Mouse (Mus musculus): ENCODE measurements around the gene Mak. TPM values are rescaled to one million over a fixed set of nuclear protein-coding genes. Genes with fewer than 3 reads are reported as not detected.
"Not testable (repeated sequence)": the region's sequence is repeated elsewhere in the genome, so short reads cannot be mapped to it uniquely, and the experiment has no call there.

The Mak gene
- total RNA-seq, 4 experiments from 2014 or later, result not detected

DNA sequence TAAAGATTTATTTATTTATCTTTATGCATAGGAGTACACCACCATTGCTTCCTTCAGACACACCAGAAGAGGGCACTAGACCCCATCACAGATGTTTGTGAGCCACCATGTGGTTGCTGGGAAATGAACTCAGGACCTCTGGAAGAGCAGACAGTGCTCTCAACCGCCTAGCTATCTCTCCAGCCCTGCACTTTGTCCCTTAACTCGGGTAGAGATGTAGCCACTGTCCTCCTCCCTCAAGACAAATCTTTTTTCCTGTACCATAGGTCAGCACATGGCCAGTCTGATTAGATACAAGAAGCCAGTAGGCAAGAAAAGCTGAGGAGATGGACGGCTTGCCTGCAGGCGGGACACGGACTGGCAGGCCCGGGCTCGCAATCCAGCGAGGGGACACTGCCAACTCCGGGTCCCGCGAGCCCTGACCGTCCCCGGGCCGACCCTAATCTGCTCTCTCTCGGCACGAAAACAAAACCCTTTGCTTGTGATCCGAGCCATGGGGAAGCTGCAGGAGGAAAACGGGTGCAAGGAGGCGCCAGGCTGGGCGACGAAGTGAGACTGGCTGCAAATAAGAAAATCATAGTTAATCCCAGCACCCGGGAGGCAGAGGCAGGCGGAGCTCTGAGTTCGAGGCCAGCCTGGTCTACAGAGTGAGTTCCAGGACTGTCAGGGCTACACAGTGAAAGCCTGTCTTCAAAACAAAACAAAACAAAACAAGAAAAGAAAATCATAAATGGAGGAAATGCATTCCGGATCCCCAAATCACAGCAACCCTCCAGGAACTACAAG lies 79.2 kb downstream of the Mak start:
- DNase-seq (ENCODE audit: low spot score in 2 of 2), result peak in 1 of 2 experiments; percentile 8

DNA sequence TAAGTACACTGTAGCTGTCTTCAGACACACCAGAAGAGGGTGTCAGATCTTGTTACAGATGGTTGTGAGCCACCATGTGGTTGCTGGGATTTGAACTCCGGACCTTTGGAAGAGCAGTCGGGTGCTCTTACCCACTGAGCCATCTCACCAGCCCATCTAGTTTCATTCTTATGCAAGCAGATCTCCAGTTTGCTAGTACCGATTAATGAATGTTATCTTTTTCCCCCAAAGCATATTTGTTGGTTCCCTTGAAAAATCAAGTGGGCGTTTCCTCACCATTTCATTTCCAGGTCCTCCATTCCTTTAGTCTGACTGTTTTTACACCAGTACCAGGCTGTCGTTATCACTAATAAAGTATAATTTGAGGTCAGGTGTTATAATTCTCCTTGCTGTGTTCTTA lies 81.0 kb downstream of the Mak start:
- not testable (repeated sequence) for DNase-seq (ENCODE audit: low spot score in 2 of 2)

GRCm38 (mm10) chr13:40994487-40995263 lies 84.8 kb downstream of the Mak start:
- no peak for DNase-seq (ENCODE audit: low spot score in 2 of 2)

GRCm38 (mm10) chr13:40988418-40988817 lies 91.1 kb downstream of the Mak start:
- DNase-seq (ENCODE audit: low spot score in 2 of 2), result no peak

- DNase-seq (ENCODE audit: low spot score in 2 of 2), result not testable (repeated sequence)
These were observed 91.8 kb downstream of the Mak start for GRCm38 (mm10) chr13:40987608-40988303.

GRCm38 (mm10) chr13:40986081-40986480 lies 93.4 kb downstream of the Mak start:
- DNase-seq (ENCODE audit: low spot score in 2 of 2), result no peak

DNA sequence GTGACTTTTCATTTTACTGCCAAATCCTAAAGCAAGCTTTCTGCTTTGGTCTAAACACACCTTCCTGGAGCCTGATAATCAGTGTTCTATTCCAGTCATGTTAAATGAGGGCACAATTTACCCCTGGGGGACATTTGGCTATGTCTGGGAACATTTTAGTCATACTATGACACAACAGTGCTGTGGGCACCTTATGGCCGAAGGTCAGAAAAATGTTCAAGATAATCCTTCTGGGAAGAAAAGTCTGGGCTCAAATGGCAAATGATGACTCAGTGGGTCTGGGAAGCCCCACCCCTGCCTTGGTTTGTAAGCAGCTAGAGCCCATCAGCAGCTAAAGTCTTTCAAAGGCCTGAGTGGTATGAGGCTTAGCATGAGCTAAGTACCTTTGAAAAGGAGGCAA lies 96.7 kb downstream of the Mak start:
- DNase-seq (ENCODE audit: low spot score in 2 of 2), result no peak

DNA sequence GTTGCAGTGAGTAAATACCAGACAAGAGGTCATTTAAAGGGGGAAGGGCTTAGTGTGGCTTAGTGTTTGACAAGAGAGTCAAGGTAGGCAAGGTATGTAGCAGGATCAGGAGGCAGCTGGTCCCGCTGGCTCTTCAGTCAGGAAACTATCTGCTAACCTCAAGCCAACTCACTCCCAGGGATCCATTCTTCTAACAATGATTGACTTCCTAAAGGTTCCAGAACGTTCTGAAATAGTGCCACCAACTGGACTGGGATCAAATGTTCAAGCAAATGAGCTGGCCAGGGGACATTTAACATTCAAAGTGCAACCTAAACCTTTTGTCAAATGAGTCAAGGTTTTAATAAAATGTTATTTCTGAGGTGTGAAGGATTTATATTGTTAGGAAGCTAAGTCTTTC lies 100.2 kb downstream of the Mak start:
- no peak for DNase-seq (ENCODE audit: low spot score in 2 of 2)

- DNase-seq (ENCODE audit: low spot score in 2 of 2), result no peak
These were observed 100.9 kb downstream of the Mak start for GRCm38 (mm10) chr13:40978652-40979051.

DNA sequence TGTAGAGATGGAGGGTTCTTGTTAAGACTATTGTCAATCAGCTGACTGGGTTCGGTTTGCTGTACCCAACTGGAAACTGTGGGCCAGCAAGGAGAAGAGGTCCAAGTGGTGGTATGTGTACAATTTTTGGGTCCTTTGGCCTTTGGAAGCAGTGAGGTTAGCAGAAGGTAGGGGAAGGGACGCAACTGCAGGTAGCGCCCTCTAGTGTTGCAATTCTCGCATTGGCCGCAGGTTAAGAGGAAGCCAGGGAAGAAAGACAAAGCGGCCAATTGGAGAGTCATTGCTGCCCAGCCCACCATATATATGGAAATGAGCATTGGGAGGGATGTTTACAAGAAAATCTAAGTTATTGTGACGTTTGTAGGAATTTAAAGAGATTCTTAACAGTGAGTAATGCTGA lies 101.9 kb downstream of the Mak start:
- peak; percentile 12 to 27 for DNase-seq (ENCODE audit: low spot score in 2 of 2)

Other genes with a start within 250 kb of the Mak start
- gene Gcnt2, start 220.0 kb downstream of the Mak start, total RNA-seq (2022), result 10 to 100 TPM in 2 of 4 experiments, 1 to 10 TPM in 2; 7.2 to 13.5 (median 10.7) TPM
- gene Pak1ip1, start 78.7 kb downstream of the Mak start, total RNA-seq (2022), result 10 to 100 TPM; 24.0 to 26.8 (median 25.4) TPM
- gene Tmem14c, start 63.4 kb downstream of the Mak start, total RNA-seq (2022), result 10 to 100 TPM; 61.9 to 77.7 (median 67.6) TPM
- not detected for gene Gcm2, start 31.3 kb upstream of the Mak start, total RNA-seq (2022)
- gene Sycp2l, start 34.6 kb upstream of the Mak start, total RNA-seq (2022), result not detected
- under 1 TPM in 2 of 4 experiments, not detected in 2; 0.09 to 0.11 TPM for gene Elovl2, start 140.7 kb upstream of the Mak start, total RNA-seq (2022)
- gene Smim13, start 170.1 kb upstream of the Mak start, total RNA-seq (2022), result 10 to 100 TPM; 37.3 to 49.1 (median 39.6) TPM
- gene Gm17364, start 194.3 kb upstream of the Mak start, total RNA-seq (2022), result not detected